Mouse (Mus musculus): ENCODE results near the gene Gm10203. TPM values are rescaled to one million over a fixed set of nuclear protein-coding genes. Genes with fewer than 3 reads are reported as not detected.
"Not testable (repeated sequence)": the region's sequence is repeated elsewhere in the genome, so short reads cannot be mapped to it uniquely, and the experiment has no call there.

The Gm10203 gene
- total RNA-seq, 2 experiments from 2014 or later = not detected

GRCm38 (mm10) chr6:149134391-149135150 lies 4.6 kb downstream of the Gm10203 start:
- no peak for ATAC-seq (replicated peaks; ENCODE audit: poor library complexity)

- ATAC-seq (replicated peaks; ENCODE audit: poor library complexity) = no peak
Measured at GRCm38 (mm10) chr6:149135631-149136030, 5.7 kb downstream of the Gm10203 start.

- ATAC-seq (replicated peaks; ENCODE audit: poor library complexity) = no peak
Measured at GRCm38 (mm10) chr6:149137936-149138335, 8.0 kb downstream of the Gm10203 start.

GRCm38 (mm10) chr6:149139011-149139410 lies 9.0 kb downstream of the Gm10203 start:
- no peak for ATAC-seq (replicated peaks; ENCODE audit: poor library complexity)

GRCm38 (mm10) chr6:149139471-149139870 lies 9.5 kb downstream of the Gm10203 start, which contains the start of gene Etfbkmt:
Etfbkmt (plus strand) TSS chr6:149139849.
- no peak for ATAC-seq (replicated peaks; ENCODE audit: poor library complexity)

- ATAC-seq (replicated peaks; ENCODE audit: poor library complexity) = peak; percentile 93
Measured at GRCm38 (mm10) chr6:149141393-149142173, 11.6 kb downstream of the Gm10203 start.

- ATAC-seq (replicated peaks; ENCODE audit: poor library complexity) = no peak
Measured at GRCm38 (mm10) chr6:149145143-149145542, 15.2 kb downstream of the Gm10203 start.

- ATAC-seq (replicated peaks; ENCODE audit: poor library complexity) = no peak
Measured at GRCm38 (mm10) chr6:149148436-149149229, 18.7 kb downstream of the Gm10203 start.

GRCm38 (mm10) chr6:149152119-149152518 lies 22.1 kb downstream of the Gm10203 start:
- ATAC-seq (replicated peaks; ENCODE audit: poor library complexity) = no peak

- ATAC-seq (replicated peaks; ENCODE audit: poor library complexity) = no peak
Measured at GRCm38 (mm10) chr6:149153473-149154115, 23.6 kb downstream of the Gm10203 start.

GRCm38 (mm10) chr6:149154116-149155030 lies 24.4 kb downstream of the Gm10203 start:
- ATAC-seq (replicated peaks; ENCODE audit: poor library complexity) = no peak

GRCm38 (mm10) chr6:149155031-149155841 lies 25.3 kb downstream of the Gm10203 start:
- ATAC-seq (replicated peaks; ENCODE audit: poor library complexity) = peak; percentile 75

- ATAC-seq (replicated peaks; ENCODE audit: poor library complexity) = not testable (repeated sequence)
Measured at GRCm38 (mm10) chr6:149167038-149167437, 37.1 kb downstream of the Gm10203 start.

GRCm38 (mm10) chr6:149167672-149168071 lies 37.7 kb downstream of the Gm10203 start:
- peak; percentile 58; the same call in 1 of the 2 replicates for ATAC-seq (replicated peaks; ENCODE audit: poor library complexity)

GRCm38 (mm10) chr6:149168436-149168835 lies 38.5 kb downstream of the Gm10203 start:
- ATAC-seq (replicated peaks; ENCODE audit: poor library complexity) = 0 out of 2 replicates have a peak, but pooled peaks have one; percentile 34

- not testable (repeated sequence) for ATAC-seq (replicated peaks; ENCODE audit: poor library complexity)
Measured at GRCm38 (mm10) chr6:149169965-149170364, 40.0 kb downstream of the Gm10203 start.

- no peak for ATAC-seq (replicated peaks; ENCODE audit: poor library complexity)
Measured at GRCm38 (mm10) chr6:149173831-149174625, 44.1 kb downstream of the Gm10203 start.

All from megakaryocyte progenitor cell, adult 5-6 weeks (primary cell).